Mouse (Mus musculus) NIH3T3 (cell line): Measurements from ENCODE around the gene Cnih3.

Experiments used
- DNase-seq: peaks from one replicate; pipeline ENCODE4 v3.0.0-alpha.2; 2012; ENCODE audit warnings: low read depth

The Cnih3 gene

DNA sequence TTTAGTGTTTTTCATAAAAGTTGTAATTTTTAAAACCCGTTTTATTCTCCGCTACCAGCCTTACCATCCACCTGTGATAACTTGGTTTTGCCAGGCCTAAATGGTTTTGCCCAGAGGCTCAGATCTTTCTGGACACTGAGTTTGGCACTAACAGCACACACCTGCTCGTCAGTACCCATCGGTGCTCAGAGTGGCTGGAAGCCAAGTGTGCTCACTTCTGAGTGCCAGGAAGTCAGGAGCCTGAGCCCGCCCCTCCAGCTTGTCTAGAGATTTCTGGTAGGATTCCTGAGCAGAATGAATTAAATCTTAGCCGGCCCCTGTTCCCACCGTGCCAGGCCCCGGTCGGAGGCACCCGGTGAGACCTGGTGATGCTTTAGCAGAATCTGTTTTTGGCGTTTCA is 54.9 kb downstream of the Cnih3 start:
- DNase-seq = no peak

DNA sequence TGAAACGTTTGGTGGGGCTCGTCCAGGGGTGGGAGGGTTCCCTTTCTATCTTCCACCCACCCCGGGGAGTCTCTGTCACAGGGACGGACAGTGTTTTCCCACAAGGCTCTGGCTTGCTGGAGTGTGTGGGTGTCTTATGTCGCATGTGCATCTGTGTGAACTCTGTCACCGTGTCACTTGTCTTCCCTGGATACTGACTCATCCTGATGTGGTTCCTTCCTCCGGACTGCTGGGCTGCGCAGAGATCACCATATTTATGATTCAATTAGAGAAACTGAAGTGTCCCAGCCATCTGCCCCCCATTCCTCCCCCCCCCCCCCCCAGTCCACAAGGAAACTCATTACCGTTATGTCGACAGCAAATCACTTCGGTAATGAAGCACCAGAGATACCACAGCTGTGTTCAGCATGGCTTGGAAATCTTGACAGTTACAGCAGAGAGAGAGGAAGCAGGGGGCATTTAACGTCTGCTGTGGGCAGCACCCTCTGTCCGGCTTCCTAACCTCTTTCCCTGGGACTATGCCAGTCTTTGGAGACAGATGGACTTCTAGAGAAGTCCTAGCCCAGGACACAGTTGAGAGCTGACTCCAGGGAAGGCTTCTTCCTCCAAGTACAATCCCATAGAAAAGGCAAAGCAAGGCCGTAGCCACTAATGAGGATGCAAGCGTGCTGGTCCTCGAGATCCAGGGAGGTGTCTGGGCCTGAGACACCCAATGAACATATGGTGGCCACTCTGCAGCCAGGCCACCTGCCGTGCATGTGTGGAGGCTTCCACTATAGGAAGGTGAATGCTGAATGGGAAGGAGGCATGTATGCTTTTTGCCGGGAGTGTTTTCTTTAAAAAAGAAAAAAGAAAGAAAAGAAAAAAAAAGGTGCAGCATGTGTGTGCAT is 55.9 kb downstream of the Cnih3 start:
- DNase-seq = no peak

DNA sequence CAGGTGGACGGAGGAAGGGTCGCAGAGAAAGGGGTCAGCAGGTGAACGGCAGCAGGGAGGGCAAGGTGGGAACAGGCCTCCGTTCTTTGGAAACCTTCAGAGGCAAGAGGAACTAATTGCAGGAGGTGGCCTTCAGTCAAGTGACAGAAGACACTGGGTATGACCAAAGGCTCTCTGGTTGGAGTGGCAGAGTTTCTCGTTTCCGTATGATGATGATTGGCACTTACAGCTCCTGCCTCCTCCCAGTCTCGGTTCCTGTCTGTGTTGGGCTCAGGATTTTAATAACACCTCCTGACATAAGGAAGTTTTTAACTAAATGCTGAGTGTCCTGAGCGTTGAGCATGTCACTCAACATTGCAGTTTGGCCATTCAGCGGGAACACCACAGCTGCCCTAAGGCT is 57.3 kb downstream of the Cnih3 start:
- no peak for DNase-seq

- no peak for DNase-seq
Observed at GRCm38 (mm10) chr1:181410647-181411254, 58.3 kb downstream of the Cnih3 start.

- DNase-seq = peak; percentile 31
Observed at GRCm38 (mm10) chr1:181414985-181415384, 62.6 kb downstream of the Cnih3 start.

DNA sequence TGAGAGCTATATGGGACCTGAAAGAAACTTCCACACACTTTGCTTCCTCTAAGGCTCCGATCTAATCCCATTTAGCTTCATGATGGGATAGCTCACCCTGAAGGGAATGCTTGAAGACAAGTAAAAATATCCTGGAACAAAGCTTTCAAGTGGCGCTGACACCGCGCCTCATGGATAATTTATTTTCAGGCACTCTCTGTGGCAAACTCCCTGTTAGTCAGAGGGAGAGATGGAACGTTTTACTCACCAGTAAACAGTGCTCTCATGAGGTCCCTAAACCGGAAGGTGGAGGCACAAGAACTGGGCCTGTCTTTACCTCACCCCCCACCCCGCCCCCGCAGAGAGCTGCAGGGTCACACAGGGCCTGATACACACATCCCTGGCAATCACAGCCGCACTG is 64.4 kb downstream of the Cnih3 start:
- peak; percentile 70 for DNase-seq

DNA sequence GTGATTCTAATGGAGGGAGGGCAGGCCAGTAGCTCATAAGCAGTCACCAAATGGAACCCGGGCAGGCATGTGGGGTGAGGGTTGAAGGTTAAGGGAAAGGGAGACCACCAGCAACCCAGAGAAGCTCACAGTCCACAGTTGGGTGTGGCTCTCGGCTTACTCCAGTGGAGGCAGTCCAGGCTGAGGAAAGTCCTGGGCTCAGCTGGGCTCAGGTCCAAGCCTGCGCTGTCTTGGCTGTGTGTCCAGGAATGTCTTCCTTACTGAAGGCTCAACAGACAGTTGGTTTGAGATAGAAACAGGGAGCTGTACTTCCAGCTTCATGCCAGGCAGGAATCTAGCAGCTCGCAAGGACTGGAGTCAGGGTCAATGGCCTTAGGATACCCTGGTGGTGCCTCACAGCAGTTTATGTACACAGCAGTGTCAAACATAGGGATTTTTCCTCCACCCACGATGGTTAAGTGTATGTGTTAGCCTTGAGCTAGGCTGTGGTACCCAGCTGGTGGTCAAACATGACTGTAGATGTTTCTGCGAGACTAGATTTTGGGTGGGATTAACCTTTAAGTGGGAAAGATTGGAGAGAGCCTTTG is 65.6 kb downstream of the Cnih3 start:
- DNase-seq = peak; percentile 95

- DNase-seq = no peak
Observed at GRCm38 (mm10) chr1:181420080-181420536, 67.7 kb downstream of the Cnih3 start.

GRCm38 (mm10) chr1:181422796-181423195 is 70.4 kb downstream of the Cnih3 start:
- DNase-seq = peak; percentile 67

DNA sequence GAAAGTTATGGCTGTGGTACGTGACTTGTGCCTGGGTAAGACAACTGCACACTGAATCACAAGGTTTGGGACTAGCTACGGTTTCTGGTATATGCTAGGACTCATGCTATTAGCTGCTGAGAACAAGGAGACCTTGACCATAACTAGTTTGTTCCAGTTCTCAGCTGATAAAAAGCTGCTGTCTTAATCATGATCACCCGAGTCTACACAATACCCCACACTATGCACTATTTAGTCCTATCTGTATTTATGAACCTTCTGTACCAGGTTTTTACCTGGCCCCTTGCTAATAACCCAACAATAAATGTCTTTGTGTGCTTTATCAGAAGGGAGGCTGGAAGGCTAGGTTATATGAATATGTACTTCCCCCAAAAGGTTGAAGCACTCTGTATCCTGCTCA is 72.5 kb downstream of the Cnih3 start:
- no peak for DNase-seq

DNA sequence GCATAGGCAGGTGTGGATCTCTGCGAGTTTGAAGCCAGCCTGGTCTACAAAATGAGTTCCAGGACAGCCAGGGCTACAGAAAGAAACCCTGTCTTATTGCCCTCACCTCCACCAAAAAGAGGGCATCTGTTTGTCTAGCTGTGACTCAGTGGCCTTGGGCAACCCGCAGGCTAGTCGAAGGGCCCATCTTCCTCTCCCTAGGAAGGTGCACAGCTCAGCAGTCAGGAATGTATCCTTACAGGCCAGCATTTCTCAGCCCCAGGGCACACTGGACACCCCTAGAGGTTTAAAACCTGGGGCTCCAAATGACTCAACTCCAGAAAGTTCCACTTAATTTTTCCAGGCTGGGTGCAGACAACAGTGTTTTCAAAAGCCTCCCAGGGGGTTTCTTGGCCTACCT is 73.0 kb downstream of the Cnih3 start:
- peak; percentile 85 for DNase-seq

DNA sequence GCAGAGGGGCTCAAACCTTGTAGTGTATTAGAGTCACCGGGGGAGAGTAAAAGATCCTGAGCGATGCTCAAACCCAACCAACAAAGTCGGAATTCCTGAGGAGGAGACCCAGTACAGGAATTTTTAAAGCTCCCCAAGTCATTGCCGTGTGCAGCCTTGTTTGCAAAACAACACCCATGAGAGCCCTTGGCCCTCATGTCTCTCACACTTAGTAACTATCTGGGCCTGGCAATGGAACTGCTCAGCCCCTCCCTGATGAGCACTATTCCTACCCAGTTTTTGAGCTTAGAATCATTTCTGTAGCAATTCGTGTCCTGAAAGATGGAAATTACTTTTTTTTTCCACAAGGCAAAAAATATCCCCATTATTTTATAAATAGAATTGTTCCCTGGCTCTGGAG is 74.0 kb downstream of the Cnih3 start:
- no peak for DNase-seq

- DNase-seq = no peak
Observed at GRCm38 (mm10) chr1:181433263-181433662, 80.8 kb downstream of the Cnih3 start.

DNA sequence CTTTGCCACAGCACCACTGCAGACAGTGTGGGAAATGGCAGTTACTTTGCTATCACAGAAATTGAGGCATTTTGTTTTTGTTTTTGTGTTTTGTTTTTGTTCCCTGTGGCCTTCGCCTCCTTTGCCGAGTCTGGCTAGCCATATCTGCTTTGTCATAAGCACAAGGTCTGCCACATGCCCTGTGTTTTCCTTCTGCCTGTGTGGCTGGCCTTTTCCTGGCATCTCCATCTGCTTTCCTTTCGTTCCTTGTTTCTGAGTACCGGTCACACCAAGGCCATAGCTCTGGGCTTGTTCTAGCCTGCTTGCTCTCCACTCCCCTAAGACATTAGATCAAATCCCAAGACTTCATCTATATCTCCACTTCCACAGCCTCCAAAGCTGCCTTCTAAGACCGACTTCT is 83.0 kb downstream of the Cnih3 start:
- no peak for DNase-seq

GRCm38 (mm10) chr1:181440982-181441603 is 88.7 kb downstream of the Cnih3 start:
- DNase-seq = no peak

DNA sequence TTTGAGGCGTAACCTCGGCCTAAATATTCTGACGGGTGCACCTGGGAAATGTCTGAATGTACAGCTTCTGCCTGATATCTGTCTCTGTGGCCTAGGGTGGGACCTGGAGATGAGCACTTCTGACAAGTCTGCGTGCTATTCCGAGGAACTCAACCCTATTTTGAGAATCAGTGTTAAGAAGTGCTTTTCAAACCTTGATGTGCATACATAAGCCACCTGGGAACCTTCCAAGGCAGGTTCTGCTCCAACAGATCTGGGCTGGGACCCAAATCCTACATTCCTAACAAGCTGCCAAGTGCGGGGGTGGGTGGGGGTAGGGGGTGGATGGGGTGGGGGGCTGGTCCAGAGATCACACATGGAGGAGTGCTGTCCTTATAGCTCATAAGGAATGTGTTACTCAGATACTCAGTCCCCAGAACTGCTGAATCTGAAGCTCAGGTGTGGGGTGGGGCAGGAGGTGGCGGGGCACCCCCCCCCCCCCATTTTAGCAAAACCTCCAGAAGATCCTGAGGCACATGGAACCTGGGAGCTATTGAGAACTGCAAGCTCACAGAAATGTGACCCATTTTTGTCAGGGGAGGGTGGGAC is 89.3 kb downstream of the Cnih3 start:
- DNase-seq = peak; percentile 77

GRCm38 (mm10) chr1:181445041-181445440 is 92.6 kb downstream of the Cnih3 start:
- DNase-seq = no peak

DNA sequence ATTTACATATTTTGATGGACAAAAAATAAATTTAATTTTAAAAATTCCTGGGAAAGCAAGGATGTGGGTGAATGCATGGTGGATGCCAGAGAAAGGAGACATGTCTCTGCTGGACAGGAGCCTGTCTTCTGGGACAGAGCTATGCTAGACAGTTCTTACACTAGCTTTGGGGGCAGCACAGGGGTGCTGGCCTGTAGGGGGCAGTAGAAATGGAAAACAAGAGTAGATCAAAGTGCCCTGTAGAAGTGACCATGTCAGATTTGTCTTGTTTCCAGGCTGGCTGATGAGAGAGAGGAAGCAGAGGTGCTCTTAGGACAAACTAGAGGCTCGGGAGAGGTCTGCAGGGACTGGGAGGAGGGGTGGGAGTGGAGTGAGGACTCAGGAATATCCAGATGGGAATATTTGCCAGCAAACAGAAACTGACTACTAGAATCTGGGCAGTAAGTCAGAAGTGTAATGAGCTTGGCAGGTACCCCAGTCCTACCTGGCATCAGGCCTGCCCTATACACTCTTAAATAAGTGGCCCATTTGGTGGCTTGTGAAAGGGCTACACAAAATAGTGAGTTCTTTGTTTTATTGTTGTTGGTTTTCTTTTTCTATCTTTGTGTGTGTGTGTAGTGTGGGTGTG is 93.3 kb downstream of the Cnih3 start:
- DNase-seq = peak; percentile 86

DNA sequence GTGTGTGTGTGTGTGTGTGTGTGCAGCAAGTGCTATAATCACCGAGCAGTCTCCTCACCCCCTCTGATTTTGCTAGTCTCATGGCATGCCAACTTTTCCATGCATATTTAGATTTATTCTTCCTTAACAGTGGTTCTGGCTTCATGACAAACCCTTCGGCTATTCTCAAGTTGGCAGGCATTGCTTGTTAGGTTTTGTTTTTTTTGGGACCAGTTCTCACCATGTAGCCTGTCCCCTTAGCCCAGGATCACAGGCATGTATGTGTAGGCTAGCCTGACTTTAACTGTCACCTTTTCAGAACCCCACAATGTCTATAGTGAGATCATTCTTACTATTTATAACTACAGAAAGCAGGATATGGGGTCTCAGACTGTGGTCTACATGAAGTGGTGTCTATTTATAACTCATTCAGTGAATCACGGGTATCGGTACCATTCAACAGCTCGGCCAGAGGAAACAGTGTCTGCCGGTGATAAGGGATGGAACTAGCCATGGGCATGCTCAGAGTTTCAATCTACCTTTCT is 94.2 kb downstream of the Cnih3 start:
- DNase-seq = peak; percentile 94

GRCm38 (mm10) chr1:181447576-181447975 is 95.1 kb downstream of the Cnih3 start:
- DNase-seq = no peak

DNA sequence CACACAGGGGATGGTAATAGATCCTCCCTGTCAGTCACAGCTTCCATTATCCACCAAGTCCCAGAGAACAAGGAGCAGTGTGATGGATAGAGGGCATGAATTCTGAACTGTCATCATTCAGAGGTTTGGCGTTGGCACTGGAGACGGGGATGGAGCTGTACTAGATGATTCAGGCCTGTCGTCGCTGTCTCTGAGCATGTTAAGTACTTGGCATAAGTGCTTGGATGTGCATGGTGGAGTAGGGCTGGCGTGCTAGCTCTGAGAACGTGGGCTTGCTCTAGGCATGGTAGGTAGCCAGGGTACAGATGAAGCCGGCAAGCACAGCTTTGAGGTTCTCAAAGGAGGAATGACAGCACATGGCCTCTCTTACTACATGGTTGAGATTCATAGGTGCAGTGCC is 95.6 kb downstream of the Cnih3 start:
- DNase-seq = peak; percentile 73

- DNase-seq = no peak
Observed at GRCm38 (mm10) chr1:181453106-181453505, 100.7 kb downstream of the Cnih3 start.
